Mouse (Mus musculus): Measurements from ENCODE around the gene Ms4a12. TPM values are rescaled to one million over a fixed set of nuclear protein-coding genes. Genes with fewer than 3 reads are reported as not detected.
"Not testable (repeated sequence)": the region's sequence is repeated elsewhere in the genome, so short reads cannot be mapped to it uniquely, and the experiment has no call there.

Ms4a12 gene
- not detected for total RNA-seq (2021)
- polyA plus RNA-seq (2012; rRNA removed), result not detected in 2 replicates
- long read RNA-seq, result 0 reads

DNA sequence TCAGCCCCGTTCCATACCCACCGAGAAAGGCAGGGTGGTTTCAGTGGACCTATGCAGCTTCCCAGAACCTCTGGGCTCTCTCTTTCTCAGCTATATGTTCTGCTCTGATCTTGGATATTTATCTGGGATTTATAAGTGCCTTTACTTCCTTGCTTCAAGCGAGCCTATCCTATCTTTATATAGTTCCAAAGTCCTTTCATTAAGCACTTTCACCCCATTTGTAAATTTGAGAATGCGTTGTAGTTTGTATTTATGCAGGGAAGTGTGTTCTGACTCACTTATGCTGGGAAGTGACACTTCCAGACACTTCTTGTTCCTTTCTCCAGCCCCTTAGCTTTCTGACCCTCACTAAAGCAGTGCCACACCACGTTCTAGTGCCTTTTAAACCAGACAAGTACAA, at the start of gene Ms4a12:
Ms4a12 (minus strand) TSS at position 101 of the 400 bp plus-strand sequence.
- no peak for DNase-seq

DNA sequence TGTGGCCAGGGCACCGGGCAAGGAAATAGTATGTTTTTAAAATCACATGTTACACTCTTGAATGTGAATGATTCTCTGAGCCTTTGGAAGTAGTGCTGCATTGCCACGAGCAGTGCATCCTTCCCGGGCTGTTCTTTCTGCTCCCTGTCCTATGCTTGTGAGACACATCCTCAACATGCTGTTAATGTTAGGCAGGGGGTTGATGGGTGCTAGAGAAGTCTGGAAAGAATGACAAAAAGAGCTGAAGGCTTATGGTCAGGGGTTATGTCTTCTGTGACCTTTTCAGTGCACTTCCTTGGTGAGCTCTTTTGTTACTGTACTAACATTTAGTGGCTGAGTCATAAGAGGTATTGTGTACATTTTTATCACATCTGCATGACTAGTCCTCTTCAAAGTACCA, 48.0 kb upstream of the Ms4a12 start:
- DNase-seq, result no peak

DNA sequence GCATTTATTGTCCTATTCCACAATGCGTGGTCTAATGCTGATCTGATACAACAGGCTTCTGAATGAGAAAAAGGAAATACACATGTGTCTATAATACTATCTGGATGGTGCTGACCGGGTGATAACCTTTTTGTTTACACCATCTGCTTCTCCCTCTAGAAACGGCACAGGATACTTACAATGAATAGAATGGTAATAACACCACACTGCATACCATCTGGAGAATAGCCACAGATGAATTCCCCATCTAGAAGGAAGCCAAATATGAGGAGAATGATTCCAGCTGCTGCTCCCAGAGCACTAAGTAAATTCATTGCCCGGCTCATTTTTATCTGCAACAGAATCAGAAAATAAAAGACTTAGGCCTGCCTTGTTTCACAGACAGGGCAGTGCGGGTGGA, 44.2 kb upstream of the Ms4a12 start:
- no peak for DNase-seq

DNA sequence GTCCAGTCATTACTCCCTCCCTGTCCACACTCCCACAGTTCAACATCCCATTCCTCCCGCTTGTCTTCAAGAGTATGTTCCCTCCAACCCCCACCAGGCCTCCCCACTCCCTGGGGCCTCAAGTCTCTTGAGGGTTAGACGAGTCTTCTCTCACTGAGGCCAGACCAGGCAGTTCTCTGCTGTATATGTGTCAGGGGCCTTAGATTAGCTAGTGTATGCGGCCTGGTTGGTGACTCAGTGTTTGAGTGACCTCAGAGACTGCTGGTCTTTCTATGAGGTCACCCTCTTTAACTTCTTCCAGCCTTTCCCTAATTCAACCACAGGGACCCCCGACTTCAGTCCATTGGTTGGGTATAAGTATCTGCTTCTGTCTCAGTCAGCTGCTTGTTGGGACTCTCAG, 34.7 kb upstream of the Ms4a12 start:
- no peak for DNase-seq

DNA sequence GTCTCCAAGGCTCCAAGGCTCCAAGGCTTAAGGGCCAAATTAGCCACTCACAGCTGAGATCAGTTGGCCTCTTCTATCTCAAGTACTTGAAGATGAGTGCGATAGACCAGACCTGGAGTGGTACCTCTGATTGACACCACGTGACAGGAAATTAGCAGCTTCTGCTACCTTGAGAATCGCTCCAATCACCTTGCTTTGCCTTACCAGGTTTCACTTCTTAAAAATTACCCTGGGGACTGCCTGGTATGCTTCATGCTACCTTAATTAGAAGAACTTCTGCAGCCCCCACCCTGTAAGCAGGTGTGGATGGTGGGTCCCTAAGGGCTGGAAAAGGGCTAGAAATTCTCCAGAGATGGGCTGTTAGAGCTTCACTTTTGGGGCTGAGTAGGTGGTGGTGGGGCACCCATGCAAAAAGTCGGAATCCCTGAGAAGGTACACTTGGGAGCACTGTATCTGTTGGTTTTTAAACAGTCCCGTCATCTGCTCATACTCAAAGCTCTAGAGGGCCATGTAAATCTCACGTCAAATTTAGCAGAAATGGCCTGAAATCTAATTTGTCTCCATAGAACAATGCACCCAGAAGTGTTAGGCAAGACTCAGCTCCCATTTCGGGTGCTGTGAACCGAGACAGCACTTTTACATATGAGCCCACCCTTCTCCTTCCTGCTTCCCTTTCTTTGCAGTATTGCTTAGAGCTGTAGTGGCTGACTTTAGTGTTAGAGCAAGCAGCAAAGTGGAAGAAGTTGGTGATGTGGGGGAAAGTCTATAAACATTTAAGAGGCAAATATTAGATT, 34.0 kb upstream of the Ms4a12 start, which contains the start of gene Ms4a1:
Ms4a1 (minus strand) TSS at position 190 of the 794 bp plus-strand sequence.
- DNase-seq, result no peak

DNA sequence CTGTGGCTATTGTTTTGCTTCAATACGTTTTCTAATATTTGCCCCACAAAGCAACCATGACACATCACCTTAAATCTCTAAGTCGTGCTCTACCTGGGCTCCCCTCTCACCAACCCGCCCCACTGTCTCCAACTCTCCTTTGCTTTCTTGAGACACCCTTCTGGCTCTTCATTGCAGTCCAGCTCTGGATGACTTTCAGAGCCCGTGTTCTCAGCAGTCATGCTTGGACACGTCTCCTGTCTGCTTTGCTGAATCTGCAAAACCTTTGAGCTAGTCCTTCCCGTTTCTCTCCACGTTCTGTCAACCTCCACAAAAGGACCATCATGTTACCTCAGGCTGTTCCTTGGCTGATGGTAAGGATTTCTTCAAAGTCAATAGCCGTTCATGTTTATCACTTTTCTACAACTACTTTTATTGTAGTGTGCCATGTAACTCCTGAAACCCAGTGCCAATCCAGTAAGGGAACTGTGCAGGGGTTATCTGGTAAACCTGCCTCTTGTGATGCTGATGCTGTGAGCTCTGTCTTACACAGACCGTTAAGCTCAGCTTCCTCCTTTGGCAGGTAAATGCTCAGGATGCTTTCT, 32.4 kb upstream of the Ms4a12 start:
- no peak for DNase-seq

DNA sequence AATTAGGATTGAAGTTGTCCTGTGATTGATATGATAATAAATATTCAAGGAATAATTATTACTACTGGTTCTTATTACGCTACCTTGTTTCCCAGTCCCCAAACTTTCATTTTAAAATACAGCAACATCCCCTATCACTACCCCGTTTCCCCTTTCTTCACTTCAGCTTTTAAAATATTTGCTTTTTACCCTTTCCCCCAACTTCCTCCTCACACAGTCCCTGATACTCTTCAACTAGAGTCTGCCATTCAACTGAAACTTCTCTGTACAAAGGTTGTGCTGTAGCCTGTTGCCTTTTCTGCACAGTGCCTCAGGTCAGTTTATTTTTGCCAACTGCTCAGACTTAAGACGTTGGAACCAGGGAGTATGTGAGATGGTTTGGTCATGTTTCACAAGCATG, 31.3 kb upstream of the Ms4a12 start:
- DNase-seq, result no peak

DNA sequence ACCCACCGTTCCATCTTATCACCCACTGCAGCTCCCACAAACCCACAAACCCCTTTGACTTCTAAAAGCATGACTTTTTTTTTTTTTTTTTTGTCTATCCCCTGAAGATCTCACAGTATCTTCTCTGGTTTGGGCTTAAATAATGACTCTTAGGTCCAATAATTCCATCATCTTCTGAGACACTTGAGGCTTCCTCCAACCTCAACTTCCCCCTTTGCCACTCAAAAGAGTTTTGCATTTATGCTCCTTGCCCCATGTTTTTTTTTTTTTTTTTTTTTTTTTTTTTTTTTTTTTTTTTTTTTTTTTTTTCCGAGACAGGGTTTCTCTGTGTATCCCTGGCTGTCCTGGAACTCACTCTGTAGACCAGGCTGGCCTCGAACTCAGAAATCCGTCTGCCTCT, 30.7 kb upstream of the Ms4a12 start:
- not testable (repeated sequence) for DNase-seq

DNA sequence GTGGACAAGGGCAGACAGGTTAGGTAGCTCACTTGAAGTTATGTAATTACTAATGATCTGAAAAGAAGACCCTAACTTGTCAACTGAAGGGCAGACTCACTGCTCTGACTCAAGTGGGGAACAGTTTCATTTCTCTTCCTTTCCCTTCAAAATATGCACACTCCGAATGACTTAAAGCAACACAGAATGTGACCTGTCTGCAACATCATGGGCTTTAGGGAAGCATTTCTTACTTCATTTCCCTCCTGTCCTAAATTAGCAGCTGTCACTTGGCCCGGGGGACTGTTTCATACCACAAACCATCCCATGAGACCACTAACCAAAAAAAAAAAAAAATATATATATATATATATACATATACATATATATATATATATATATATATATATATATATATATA, 29.3 kb upstream of the Ms4a12 start:
- DNase-seq, result no peak

DNA sequence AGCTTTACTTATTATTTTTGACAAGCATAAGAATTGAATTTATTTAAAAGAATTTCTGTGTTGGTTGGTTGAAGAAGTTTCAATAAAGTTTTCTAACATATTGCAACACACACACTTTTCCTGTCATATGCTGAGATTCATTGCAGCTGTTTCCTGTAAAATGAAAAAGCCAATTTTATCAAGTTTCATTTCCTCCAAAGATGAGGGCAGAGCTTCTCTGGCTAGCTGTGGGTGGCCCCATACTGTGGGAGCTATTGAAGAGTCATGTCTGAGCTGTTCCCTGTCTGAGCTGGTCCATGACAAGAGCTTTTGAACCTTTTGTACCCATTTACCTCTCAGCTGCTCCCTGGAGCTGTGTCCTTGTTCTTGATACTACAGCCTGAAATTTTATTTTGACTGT, 12.0 kb upstream of the Ms4a12 start:
- DNase-seq, result no peak

DNA sequence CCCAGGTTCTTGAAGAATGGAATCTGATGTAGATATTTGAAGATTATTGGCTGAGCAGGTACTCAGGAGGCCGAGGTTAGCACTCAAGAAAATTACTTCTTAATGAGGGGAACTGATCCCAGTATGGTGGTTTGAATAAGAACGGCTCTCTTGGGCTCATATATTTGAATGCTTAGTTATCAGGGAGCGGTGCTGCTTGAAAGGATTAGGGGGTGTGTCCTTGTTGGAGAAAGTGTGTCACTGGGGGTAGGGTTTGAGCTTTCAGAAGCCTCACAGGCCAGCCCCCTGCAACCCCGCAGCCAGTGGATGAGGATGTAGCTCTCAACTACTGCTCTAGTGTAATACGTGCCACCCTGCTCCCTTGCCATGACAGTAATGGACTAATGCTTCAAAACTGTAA, 10.3 kb upstream of the Ms4a12 start:
- no peak for DNase-seq

DNA sequence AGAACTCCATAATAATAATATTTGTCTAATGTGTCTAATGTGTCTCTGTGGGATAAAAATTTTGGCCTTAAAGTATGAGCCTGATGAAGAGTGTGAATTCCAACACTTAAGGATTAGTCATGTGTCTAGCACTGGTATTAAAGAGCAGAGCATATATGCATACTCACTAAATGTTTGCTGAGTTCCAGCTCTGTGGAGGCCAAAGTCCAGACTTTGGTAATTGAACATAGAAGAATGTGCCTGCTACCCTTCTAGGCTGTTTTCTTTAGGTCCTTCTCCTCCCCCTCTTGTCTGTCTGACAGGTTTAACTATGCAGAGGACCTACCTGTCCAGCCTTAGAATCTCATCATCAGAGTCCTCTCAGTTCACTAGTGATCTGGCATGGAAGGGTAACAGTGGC, 3.6 kb upstream of the Ms4a12 start:
- no peak for DNase-seq

DNA sequence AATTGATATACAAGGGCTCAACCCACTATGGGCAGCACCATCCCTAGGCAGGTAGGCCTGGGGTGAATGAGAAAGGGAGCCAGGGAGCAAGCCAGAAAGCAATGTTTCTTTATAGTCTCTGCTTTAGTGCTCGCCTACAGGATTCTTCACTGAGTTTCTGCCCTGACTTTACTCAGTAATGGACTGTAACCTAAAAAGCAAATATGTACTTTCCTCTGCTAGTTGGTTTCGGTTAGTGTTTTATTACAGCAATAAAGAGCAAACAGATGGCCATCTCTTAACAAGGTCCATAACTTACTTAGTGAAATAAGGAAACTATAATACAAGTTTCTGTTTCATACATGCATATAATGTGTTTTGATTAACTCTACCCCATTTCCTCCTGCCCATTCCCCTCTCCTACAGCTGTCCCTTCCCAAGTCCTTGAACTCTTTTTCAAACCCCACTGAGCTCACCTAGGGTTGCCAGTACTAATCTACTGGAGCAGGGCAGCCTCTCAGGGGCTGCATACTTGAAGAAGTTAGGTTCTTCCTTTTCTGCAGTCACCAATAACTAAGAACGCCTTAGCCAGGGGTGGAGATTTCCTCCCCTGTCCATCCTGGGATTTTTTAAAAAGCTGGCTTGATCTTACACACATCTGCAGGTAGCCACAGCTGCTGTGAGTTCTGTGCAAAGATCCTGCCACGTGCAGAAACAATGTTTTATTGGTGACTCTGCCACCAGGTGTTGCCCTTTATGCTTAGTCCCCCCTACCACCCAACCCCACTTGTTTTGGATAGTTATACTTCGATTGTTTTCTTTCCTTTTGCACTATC, 2.9 kb upstream of the Ms4a12 start:
- DNase-seq, result no peak

DNA sequence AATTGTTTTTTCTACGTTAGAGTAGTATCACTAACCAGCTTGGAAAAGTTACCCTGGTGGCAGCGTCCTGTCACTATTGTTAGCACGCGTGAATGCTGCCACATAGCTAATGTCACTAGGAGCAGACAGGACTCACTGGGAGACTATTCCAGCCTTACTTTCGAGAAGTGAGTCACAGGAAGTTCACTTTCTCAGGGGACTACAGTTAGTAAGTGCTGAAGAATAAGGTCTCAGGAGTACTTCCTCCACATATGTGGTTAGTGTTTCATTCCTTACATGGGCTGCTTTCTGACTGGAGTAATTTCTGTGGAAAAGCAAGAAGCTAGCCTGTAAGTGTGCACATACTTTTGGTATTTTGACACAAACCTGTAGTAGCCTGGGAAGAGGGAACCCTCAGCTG, 2.0 kb upstream of the Ms4a12 start:
- no peak for DNase-seq

DNA sequence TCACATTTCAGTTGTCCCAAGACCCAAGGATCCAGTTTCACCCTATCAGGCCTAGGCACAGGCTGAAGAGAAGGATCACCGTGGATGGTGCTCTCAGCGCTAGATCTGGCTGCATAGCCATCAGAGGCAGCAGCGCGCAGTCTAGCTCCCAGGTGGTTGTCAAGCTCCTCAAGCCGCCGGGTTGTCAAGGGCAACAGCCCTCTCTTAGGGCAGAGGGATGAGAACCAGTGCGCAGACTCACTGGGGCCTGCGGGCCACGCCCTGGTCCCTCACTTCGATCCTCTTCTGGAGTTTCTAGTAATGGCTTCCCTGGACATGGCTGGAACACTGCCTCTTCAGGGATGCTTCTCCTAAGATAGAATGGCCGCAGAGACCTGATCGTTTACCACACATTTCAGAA, 35.7 kb downstream of the Ms4a12 start, which contains the start of gene Ms4a13:
Ms4a13 (minus strand) TSS at position 192 of the 400 bp plus-strand sequence.
- no peak for DNase-seq

DNA sequence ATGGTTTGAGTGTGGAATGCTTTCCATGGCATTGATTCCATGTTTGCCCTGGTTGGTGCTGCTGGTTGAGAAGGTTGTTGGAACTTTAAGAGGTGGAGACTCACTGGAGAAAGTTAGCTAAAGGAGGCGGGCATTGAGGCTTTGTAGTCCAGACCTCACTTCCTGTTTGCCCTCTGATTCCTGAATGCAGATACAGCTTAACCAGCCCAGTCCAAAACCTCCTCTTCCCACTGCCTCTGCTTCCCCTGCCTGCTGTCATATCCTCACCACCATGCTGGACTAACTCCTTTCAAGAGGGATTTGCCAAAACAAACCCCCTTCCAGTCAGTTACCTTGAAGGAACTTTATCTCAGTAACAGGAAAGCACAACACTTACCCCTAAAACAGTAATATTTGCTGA, 39.7 kb downstream of the Ms4a12 start:
- DNase-seq, result no peak

DNA sequence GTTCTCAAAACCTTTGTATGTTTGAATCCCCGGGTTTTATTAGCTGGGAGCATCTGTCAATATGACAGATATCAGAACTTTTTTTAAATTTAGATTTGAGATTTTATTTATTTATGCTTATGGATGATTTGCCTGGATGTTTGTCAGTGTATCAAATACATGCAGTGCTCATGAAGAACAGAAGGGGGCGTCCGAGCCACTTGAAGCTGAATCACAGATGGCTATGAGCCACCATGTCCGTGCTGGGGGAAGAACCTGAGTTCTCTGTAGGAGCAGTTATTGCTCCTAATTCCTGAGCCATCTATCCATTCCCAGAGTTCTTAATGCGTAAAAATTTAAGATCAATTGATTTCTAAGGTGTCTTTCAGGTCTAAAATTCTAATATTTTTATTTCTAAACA, 48.1 kb downstream of the Ms4a12 start:
- DNase-seq, result peak; percentile 3

DNA sequence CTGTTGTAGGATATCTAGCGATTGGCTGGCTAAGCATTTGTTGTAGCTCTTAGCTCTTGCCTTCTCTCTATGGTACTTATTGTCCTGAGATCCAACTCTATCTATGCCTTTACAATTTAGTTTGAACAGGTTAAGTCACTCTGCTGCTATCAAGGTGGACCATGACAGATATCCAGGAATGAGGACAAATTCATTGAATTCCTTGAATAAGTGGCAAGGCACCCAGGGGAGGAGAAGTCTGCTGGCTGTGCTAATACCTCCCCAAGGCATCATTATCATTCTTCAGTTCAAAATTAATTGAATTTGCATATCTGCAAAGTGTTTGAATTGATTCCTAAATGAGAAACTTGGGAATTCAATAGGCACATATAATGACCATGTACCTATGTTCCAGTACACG, 54.8 kb downstream of the Ms4a12 start:
- no peak for DNase-seq

DNA sequence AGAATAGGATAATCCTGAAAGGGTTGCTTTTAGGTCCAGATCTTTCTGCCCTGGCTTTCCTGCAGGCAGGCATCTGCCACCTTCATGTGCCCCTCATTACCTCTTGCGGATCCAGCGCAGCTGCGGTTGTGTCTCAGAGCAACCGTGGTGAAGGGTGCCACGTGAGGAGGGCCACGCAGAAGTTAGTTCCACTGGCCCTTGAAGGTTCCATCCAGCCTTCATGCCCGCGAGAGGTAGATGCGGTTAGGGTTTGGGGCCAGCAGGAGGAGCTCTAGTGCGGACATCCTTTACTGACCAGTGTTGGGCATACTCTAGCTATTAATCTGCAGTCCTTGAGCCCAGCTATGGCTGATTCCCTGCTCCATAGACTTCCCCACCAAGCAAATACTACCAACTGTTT, 67.1 kb downstream of the Ms4a12 start, which contains the start of gene 1700025F22Rik:
1700025F22Rik (minus strand) TSS at position 149 of the 400 bp plus-strand sequence.
- peak; percentile 3 for DNase-seq

Data from adrenal gland, adult 2 months (tissue).